Mouse (Mus musculus) cerebellum, adult 2 months (tissue): ENCODE measurements around the gene St8sia1.

Experiments used
- CTCF ChIP-seq: fragments of 200-500 bp; IDR thresholded peaks from 2 replicates; pipeline ENCODE4 v1.5.1; 2011; ENCODE audit warnings: low read depth, mild to moderate bottlenecking, control low read depth, low read length, moderate library complexity, borderline replicate concordance; ENCODE audit not compliant: insufficient read depth
- POLR2A ChIP-seq: fragments of 200-500 bp; IDR thresholded peaks from 2 replicates; pipeline ENCODE4 v1.6.1; 2011; ENCODE audit warnings: low read length, control low read depth, borderline replicate concordance; ENCODE audit not compliant: insufficient read depth

DNA sequence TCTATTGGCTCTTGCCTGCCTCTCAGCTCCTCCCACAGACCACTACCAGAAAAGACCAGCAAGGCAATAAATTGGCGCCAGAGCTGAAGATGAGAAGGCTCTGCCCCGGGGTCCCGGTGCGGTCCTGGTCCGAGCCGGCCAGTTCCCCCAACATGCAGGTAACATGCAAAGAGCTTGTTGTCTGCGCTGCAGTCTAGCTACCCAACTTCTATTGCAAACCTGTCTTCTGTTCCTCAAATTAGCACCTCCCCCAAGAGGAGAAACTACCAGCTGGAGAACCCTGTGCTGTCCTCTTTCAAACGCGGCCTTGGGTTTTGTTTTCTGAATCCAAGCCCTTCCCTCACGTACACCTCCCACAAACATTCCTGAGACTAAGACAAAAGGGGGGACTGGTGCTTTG, 1.8 kb downstream of the St8sia1 start:
- TF ChIP-seq CTCF = no peak
- no peak for TF ChIP-seq POLR2A
